Mouse (Mus musculus): Measurements from ENCODE around the gene Gm3045. TPM values are rescaled to one million over a fixed set of nuclear protein-coding genes. Genes with fewer than 3 reads are reported as not detected.

Gm3045 gene
- total RNA-seq (2021), result not detected

DNA sequence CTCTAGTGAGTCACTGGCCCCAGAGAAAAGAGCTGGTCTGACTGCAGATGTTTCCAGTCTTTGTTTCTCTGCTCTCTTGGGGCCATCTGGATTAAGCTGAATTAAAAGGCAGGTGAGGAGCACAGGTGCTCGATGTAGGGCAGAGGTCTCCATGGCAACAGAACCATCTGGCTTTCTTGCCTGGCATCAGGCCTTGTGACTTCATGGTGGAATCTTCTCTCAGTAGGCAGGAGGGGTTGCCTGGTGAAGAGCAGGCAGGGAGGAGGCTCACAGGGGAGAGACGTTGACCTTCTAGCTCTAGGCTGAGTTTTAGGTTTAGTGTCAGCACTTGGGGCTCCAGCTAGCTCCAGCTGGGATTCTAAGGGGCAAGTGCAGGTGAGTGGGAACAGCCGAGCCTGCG lies at the start of gene Gm3045:
TSS of gene Gm3045 (plus strand) at position 230 of the 400 bp plus-strand sequence.
- no peak for DNase-seq (ENCODE audit: extremely low spot score in 1 of 2, low spot score in 1 of 2)

DNA sequence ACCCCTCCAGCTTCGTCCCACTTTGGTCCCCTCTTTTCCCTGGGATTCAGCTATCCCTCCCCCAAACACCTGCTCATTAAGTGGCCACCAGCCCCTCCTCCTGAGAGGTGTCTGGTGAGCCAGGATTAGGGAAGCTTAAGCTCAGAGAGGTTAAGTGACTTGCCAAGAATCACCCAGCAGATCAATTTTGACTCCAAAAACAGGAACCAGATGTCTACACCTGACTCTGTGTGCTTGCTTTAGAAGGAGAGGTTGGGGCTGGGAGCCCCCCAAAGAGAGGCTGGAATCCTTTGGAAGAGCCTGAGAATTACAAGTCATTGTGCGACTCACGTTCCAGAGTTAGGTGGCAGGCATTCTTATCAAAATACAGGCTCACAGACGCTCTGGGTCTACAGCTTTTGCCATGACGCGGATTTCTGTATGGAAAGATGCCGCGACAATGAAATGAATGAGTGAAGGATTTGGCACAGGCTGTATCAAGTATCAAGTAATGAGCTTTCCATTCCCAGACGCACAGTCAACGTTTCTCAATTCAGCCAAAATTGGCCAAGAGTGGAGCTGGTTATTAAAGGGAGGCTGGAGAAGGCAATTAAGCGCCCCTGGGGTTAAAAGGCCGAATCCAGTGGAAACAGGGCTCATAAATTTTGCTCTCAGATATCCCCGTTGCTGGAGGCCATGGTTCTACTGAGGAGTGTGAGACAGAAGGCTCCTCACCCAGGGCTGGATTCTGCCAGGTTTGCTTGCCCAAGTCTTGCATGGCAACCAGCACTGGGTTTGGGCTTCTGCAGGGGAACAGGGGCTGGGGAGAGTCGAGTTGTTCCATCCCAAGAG lies 45.3 kb upstream of the Gm3045 start:
- no peak for DNase-seq (ENCODE audit: extremely low spot score in 1 of 2, low spot score in 1 of 2)

DNA sequence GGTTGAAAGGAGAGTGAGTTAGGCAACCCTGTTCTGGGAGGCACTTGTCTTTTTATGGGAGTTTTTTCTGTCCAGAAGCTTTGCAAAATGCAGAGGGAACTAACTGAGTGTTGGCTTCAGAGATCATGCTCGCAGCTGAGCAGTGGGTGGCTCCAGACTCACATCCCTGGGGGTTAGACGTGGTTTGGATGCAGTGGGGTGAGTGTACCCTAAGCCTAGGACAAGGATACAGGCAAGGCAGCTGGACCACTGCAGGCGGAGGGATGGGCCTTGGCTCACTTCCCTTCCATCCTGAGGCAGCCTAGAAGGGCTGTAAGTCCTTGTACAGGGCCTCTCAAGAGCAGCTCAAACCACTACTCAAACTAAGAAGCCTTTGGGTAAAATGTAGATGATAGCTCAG lies 43.0 kb upstream of the Gm3045 start:
- no peak for DNase-seq (ENCODE audit: extremely low spot score in 1 of 2, low spot score in 1 of 2)

DNA sequence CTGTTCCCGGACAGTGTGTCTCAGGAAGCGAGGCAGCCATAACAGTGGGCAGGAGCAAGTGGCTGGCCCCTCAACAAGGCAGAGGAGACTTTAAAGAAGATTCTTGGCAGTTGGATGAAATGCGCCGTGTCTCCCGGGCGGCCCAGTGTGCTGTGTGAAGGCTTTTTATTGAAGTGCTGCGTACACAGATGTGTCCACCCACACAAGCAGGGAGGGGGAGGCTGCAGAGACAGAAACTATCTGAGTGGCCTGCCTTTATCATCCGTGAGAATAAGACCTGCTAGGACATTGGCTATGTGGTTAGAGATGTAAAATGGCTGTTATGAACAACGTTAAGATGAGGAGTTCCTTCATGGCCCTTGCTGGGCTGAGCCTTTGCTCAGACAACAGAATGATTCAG lies 40.0 kb upstream of the Gm3045 start:
- DNase-seq (ENCODE audit: extremely low spot score in 1 of 2, low spot score in 1 of 2), result no peak

DNA sequence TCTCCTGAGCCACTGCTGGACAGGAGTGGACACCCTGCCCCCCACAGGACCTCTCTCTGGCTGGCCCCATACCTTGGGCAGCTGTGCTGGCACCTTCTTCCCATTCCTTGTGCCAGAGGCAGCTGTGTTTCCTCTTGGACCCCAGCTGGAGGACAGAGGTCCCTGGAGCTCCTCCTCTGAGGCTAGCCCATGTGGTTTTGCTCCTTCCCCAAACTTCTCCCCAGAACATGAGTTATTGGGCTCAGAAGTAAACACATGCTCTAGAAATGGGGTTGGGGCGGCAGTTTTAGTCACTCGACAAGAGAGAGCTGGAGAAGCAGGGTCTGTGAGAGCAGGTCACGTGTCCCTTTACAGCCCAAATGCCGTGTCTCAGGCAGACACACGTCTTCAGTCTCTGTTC lies 39.0 kb upstream of the Gm3045 start:
- DNase-seq (ENCODE audit: extremely low spot score in 1 of 2, low spot score in 1 of 2), result no peak

DNA sequence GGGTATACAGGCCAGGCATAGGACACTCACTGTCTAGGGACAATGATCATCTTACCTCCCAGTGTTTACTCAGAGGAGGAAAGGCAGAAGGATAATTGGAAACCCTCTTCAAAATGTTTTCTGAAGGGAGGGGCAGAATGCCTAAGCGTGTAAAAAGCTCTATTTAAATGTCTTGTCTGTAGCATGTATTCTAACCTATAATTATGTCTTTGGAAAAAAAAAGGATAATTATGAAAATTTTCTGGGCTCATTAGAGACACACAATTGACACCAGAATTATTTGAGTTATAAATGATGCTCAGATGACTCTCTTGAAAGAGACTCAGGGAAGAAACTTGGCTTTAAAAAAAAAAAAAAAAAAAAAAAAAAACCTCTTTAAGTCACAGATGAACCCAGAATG lies 38.4 kb upstream of the Gm3045 start:
- DNase-seq (ENCODE audit: extremely low spot score in 1 of 2, low spot score in 1 of 2), result no peak

DNA sequence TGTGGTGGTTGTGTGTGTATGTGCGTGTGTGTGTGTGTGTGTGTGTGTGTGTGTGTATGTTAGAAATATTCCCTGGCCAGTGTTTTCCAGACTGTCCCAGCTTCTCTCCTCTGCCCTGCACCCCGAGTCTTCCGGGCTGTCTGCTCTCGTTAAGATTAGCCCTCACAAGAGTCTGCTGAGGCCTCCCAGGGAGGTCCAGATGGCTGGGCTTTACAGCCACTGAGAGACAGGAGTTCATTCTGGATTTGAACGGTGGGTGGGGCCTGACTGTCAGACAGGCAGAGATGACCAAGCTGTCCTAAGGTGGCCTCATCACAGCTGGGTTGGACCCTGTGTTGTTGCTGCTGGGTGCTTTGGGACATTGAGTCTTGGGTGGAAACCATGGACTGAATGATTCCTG lies 28.8 kb upstream of the Gm3045 start:
- no peak for DNase-seq (ENCODE audit: extremely low spot score in 1 of 2, low spot score in 1 of 2)

DNA sequence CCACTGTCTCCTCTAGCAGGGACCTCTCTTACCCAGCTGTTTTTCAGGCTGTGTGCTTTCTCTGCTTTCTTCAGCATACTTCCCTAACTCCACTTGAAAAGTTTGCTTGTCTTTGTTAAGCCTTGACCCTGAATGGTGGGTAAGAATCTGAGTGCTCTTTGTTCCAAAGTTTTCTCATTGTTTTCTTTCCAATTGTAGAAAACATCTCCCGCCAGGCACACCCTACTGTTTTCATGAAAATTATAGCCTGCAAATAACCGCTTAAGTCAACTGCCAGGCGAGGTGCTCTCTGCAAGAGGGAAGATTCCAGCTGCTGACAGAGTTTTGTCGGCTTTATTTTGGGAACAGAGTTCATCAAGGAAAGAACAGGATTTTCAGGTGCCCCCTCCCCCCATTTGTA lies 25.2 kb upstream of the Gm3045 start:
- no peak for DNase-seq (ENCODE audit: extremely low spot score in 1 of 2, low spot score in 1 of 2)

DNA sequence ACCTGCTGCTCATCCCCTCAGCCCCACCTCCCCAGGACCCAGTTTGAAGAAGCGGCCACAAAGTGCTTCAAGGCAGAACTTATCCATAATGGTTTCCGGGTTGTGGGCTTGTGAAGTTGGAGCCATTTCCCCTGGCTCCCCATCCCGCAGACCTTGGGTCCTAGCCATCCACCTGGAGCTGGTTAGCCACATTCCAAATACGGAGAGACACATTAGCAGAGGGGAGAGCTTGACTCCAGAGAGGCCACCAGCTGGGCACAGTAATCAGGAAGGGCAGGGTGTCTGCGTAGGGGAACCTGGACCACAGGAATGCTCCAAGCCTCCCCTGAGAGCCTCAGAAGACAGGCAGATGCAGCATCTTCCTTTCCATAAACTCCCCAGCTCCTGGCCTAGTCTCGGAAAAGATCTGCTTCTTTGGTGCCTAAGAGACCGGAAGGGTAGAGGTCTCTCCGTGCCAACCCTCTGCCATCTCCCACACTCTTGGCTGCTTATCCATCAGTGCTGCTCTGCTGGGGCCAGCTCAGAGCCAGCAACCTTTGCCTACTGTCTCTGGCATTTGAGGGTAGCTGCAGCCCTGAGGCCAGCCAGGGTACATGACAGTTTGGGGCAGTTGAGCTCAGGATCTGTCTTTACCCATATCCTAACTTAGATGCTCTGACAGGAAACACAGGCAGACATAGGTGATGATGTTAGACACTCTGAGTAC lies 22.9 kb upstream of the Gm3045 start:
- DNase-seq (ENCODE audit: extremely low spot score in 1 of 2, low spot score in 1 of 2), result no peak

DNA sequence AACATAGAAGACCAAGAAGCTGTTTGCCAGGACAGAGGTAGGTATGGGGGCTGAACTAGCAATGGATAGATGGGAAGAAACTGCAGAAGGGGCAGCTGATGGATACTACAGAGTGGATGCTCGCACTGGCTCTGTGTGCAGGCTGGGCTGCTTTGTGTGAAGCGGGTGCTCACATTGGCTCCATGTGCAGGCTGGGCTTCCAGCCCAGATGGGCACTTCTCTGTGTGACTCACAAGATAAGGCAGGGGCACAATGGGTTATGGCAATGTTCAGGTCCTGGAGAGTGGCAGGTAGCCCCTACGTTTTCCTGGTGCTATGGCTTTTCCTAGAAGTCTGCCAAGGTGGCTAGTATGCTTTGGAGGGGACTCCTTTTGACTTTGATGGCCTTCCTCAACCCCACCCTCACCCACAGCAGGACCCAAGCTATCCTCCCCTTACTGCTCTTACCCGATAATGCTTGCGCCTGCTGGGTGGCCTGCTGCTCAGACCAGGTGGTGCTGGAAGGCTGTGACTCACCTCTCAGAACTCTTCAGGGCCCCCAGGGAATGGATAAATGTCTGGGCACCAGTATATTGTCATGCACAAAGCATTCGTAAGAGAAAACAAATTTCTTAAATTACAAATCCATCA lies 21.8 kb upstream of the Gm3045 start:
- no peak for DNase-seq (ENCODE audit: extremely low spot score in 1 of 2, low spot score in 1 of 2)

DNA sequence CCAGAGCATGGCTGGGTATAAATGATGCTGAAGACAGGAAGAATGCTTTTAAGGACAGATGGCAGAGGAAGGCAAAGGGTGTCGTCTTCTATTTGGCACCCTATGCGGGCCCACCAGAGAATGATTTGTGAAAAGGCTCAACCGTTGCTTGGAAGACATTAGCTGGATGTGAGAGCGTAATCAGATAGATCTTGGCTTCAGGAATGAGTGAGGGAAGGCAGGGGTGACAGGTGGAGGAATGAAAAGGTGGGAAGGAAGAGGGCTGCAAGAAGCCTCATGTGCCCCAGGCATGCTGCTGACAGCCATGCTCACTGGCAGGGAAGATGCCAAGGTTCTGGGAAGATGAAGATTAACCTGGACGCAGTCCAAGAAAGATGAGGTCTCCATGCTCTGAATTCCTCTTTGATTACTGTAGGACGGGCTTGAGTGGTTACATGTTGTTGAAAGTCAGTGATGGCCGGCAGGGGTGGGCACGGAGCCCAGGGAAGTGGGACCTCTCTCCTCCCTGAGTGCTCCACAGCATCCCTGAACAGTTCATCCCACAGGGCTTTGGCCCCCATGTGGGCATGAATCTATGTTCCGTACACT lies 14.0 kb upstream of the Gm3045 start:
- DNase-seq (ENCODE audit: extremely low spot score in 1 of 2, low spot score in 1 of 2), result no peak

DNA sequence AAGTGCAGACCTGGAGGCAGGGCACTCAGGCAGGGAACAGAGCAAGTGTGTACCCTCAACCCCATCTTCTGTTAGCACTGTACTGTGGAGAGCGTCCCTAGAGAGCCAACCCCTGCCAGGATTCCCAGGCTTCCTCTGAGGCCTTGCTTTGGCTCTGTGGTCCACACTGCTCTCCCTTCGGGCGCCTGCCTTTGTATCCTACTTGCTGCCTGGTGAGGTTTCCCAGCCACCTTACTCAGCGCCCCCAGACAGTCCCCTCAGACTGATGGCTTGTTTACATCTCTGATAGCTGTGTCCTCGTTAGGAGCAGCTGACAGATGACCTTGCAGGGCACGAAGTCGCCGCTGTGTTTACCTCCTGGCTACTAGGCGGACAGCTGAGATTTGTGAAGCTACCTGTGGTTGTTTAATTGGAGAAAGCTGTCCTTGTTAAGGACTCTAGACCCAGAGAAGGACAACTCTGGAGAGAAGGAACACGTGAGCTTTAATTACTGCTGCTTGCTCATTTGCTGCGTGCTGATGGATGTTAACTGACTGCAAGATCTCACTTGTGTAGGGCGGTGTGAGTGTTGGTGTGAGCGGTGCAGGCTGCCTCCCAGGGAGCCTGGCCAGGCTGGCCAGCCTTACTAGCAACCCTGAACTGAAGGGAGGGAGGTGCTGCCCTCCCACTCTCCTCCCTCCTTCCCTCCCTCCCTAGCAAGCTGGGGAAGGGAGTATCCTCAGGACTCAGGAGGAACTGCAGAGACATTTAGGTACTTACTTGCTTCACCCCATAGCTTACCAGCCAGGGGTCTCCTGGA lies 7.5 kb upstream of the Gm3045 start:
- DNase-seq (ENCODE audit: extremely low spot score in 1 of 2, low spot score in 1 of 2), result no peak

DNA sequence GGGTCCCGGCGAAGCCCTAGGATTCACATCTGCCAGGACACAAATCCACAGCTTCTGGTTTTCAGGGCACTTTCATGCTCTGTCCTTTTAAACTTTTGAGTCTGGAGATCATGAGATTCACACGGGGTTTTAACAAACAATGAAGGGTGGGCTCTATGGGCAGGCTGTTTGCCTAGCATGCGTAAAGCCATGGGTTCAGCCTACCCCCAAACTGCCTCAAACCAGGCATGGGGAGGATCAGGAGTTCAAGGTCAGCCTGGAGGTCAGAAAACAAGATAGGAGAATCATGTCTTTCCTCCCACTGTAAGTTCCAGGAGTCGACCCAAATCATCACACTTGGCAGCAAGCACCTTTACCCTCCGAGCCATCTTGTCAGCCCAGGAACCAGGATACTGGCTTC lies 6.9 kb upstream of the Gm3045 start:
- DNase-seq (ENCODE audit: extremely low spot score in 1 of 2, low spot score in 1 of 2), result no peak

DNA sequence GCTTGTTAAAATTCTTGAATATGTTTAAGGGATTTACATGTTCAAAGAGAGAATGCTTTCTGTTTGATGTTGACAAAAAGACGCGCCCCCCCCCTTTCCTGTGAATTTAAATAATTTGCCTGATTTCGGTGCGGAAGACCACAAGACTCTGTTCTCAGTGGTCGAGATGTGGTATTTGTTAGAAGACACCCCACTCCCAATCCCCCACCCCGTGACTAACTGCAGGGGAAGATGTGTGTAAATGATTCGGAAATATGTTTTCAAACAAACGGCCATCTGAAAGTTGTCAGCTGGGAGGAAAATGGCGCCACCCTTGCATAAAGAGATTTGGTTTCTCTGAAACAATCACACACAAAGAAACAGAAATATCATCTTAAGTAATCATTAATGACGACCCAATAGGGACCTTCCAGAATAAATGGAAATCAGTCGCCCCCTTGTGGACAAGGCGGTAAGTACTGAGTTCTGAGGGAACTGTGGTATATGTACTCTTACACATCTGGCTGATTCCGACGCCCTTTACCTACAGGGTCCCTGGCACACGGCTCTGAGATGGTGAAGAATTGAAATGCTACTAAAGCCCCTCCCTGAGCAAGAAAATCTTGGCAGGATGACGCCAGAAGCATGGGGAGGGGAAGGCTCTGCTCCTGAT lies 4.2 kb upstream of the Gm3045 start:
- DNase-seq (ENCODE audit: extremely low spot score in 1 of 2, low spot score in 1 of 2), result peak; percentile 68 to 93

DNA sequence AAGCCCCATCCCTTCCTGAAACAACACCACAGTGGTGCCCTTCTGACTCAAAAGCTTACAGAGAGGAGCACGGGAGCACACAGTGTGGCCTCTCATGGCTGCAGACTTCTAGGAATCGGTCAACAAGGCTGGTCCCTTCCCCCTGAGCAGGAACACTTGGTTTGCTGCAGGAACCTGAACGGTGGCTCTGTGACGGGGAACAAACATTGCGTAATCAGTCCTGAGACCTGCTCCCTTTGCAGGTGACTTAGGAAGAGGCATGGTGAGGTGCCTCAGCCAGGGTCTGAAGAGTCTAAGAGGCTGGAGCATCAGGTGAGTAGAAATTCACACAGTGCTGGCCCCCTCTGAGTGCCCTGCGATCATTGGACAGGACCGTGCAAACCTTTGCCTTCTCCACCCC lies 463 bp upstream of the Gm3045 start:
- DNase-seq (ENCODE audit: extremely low spot score in 1 of 2, low spot score in 1 of 2), result no peak

DNA sequence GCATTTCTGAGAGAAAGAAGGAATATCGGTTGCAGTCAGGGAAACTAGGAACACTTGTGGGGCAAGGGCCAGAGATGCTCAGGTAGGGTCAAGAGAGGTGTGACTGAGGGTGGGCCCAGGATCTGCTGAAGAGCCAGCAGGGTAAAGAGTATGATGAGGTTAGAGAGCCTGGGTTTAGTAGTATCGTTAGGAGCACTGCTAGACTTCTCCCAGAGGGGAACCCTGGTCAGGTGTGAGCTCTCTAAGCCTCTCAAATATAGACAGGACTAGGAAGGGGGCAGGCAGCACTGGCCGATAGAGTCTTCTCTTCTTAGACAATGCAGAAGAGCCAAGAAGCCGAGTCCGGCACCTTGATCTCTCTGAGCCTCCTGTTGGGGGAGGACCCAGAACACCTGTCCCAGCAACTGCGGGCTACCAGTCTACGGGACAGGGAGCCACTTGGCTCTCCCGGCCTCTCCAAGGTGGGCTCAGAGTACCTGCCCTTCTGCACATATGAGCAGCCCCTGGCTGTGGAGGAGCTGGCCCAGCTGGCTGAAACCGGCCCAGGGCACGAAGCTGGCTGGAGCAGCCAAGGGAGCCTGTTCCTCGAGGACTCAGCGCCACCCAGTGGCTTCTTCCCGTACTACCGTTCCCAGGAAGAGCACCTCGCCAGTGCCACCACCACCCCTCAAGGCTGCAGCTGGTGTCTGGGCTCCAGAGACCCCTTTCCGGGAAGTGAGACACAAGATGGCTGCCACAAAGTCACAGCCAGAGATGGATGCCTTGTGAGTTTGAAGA lies 2.5 kb downstream of the Gm3045 start:
- DNase-seq (ENCODE audit: extremely low spot score in 1 of 2, low spot score in 1 of 2), result peak; percentile 75 to 92

DNA sequence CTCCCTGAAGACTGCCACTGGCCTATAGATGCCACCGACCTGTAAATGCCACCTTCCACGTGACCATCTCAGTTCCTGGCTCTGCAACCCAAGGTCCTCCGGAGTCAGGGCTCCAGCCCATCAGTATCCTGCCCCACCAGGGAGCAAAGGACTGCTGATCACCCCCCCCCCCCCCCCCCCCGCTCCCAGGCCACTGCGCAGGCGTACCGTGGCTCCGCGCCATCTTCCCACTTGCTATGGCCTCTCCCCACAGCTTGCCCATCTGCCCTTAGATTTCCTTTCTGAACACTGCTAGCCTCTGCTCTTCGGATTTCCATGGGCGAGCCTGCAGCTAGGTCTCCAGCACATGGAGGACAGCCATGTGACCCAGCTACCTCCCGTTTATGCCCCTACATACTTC lies 6.1 kb downstream of the Gm3045 start:
- DNase-seq (ENCODE audit: extremely low spot score in 1 of 2, low spot score in 1 of 2), result no peak

DNA sequence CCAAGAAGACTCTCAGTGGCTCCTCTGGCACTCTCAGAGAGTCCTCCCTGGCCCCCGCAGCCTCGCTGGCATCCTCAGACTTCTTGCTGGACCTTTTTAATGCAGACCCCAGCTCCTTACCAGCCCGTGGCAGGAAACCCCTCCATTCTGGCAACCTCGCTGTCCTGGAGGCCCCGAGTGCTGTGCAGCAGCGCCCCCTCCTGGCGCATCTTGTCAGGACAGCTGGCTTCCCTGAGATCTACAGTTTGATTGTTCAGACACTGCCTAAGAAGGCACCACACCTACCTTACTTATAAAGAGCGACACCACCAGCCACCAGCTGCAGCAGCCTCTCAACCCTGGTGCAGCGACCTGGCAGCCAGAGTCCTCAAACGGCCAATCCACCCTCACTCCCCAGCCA lies 7.1 kb downstream of the Gm3045 start:
- DNase-seq (ENCODE audit: extremely low spot score in 1 of 2, low spot score in 1 of 2), result peak; percentile 72 to 81

DNA sequence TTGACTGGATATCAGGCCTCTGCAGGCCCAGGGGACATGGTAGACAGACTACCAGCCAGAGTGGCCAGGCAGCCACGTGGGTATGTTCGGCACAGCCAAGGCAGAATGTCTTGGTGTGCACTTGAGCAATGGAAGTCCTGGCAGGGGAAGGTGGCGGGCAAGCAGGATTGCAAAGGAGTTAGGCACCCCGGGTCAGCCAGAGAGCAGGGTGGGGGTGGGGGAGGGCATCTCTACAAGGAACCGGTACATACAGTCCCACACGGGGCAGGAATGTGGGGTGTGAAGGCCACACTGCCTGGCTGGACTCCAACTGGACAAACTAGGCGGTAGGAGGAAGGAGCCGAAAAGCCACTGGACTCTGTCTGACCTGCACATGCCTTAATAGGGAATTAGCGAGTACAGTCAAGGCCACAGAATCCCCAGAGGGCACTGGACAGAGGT lies 7.9 kb downstream of the Gm3045 start:
- no peak for DNase-seq (ENCODE audit: extremely low spot score in 1 of 2, low spot score in 1 of 2)

Measured in layer of hippocampus, postnatal 25 days (tissue).